34 mouse cellular contexts compared by ENCODE assay signal in the genomic region with DNA sequence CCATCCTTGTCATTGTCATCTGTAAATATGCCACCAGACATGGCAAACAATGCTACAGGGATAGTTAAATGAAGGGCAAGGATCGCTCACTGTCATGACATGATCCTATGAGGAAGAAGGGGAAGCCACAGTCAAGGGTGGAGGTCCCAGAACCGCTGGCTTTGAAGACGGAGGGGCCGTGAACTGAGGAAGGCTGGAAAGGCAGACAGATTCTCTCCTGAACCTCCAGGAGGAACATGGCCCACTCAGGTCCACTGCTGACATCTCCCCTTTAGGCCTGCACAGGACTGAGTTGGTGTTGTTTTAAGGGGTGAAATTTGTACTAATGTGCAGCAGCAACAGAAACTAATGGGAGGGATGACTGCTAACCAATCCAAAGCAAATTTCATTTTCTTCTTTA. TPM values are rescaled to one million over a fixed set of nuclear protein-coding genes. Genes with fewer than 3 reads are reported as not detected.
"Had no signal": no experiment of that assay in that cellular context is flagged by ENCODE, and none has a peak within 500 bp of the region (broad histone marks: within the 10 kb centered on the region; RNA-seq: fewer than 3 reads in every experiment).

No protein-coding gene starts in this region.

- H3K4me2 ChIP-seq: limb, embryonic 12.5 days; limb, embryonic 13.5 days; limb, embryonic 15.5 days; liver, embryonic 11.5 days; liver, embryonic 12.5 days; liver, embryonic 13.5 days; liver, embryonic 15.5 days; lung, embryonic 14.5 days; lung, embryonic 15.5 days; midbrain, embryonic 12.5 days; midbrain, embryonic 15.5 days had no signal

- H3K36me3 ChIP-seq: limb, embryonic 10.5 days; limb, embryonic 12.5 days; limb, embryonic 13.5 days; limb, embryonic 15.5 days; liver, embryonic 12.5 days; liver, embryonic 13.5 days; liver, embryonic 15.5 days; lung, embryonic 15.5 days; midbrain, embryonic 10.5 days; midbrain, embryonic 12.5 days; midbrain, embryonic 15.5 days had no signal

- DNase-seq: left cerebral cortex, postnatal 4 days; liver; liver, embryonic 13.5 days; liver, postnatal 0 days; lung, adult 18-20 months; lung, adult 2 months; lung, embryonic 14.5 days; lung, postnatal 10 days; lung, postnatal 14 days; lung, postnatal 36 days; lung, postnatal 4 days; midbrain, embryonic 14.5 days had no signal

- H3K27me3 ChIP-seq: limb, embryonic 12.5 days; limb, embryonic 13.5 days; limb, embryonic 15.5 days; liver, embryonic 13.5 days; lung, embryonic 15.5 days; midbrain, embryonic 12.5 days; midbrain, embryonic 15.5 days had no signal

- ATAC-seq: liver, embryonic 12.5 days; liver, postnatal 0 days; lung, postnatal 0 days; midbrain, embryonic 15.5 days; midbrain, embryonic 16.5 days had no signal

- H3K27ac ChIP-seq: left cerebral cortex, adult 2 months; limb, embryonic 10.5 days; limb, embryonic 12.5 days; limb, embryonic 13.5 days; limb, embryonic 15.5 days; liver, embryonic 12.5 days; liver, embryonic 13.5 days; liver, embryonic 14.5 days; liver, embryonic 15.5 days; lung, embryonic 15.5 days; macrophage; midbrain, embryonic 10.5 days; midbrain, embryonic 12.5 days; midbrain, embryonic 15.5 days had no signal

- H3K9ac ChIP-seq: limb, embryonic 12.5 days; limb, embryonic 13.5 days; limb, embryonic 15.5 days; liver, embryonic 12.5 days; liver, embryonic 13.5 days; liver, embryonic 14.5 days; liver, embryonic 15.5 days; liver, postnatal 0 days; lung, embryonic 14.5 days; lung, embryonic 15.5 days; midbrain, embryonic 12.5 days; midbrain, embryonic 15.5 days had no signal

- H3K4me1 ChIP-seq: limb, embryonic 10.5 days; limb, embryonic 15.5 days; liver, embryonic 12.5 days; liver, embryonic 13.5 days; liver, embryonic 15.5 days; lung, embryonic 15.5 days; megakaryocyte, embryonic 14.5 days had no signal

- H3K4me3 ChIP-seq: left cerebral cortex, adult 2 months; limb, embryonic 10.5 days; limb, embryonic 12.5 days; limb, embryonic 13.5 days; limb, embryonic 15.5 days; liver, embryonic 12.5 days; liver, embryonic 13.5 days; liver, embryonic 15.5 days; lung, embryonic 15.5 days; megakaryocyte, embryonic 14.5 days; midbrain, embryonic 10.5 days; midbrain, embryonic 12.5 days; midbrain, embryonic 15.5 days; myocyte had no signal

- H3K9me3 ChIP-seq: limb, embryonic 10.5 days; limb, embryonic 12.5 days; limb, embryonic 13.5 days; limb, embryonic 15.5 days; liver, embryonic 12.5 days; liver, embryonic 13.5 days; liver, embryonic 15.5 days; lung, embryonic 15.5 days; megakaryocyte, embryonic 14.5 days; midbrain, embryonic 10.5 days; midbrain, embryonic 12.5 days; midbrain, embryonic 15.5 days had no signal

RNA-seq across cellular contexts. Expression of a gene that starts 19.3 kb away (rescaled TPM):
- total RNA-seq: liver, adult 2 months; megakaryocyte-erythroid progenitor cell, adult 5-6 weeks had no signal
- polyA plus RNA-seq: limb, embryonic 10.5 days; limb, embryonic 11.5 days; limb, embryonic 12.5 days; limb, embryonic 13.5 days; limb, embryonic 15.5 days; liver, adult 2 months; liver, embryonic 11.5 days; liver, embryonic 12.5 days; liver, embryonic 13.5 days; liver, embryonic 14.5 days; liver, embryonic 15.5 days; liver, embryonic 16.5 days; liver, postnatal 0 days; macrophage; midbrain, embryonic 10.5 days; midbrain, embryonic 12.5 days had no signal
